Mouse (Mus musculus): ENCODE measurements at regions not wholly inside any gene's neighbourhood (a gene's known extent, or its start where the extent isn't known, plus 50 kb on each side); places are given as distances from the start of the nearest gene placed in this dataset.

GRCm38 (mm10) chr11:20475629-20476028 lies 67.4 kb upstream of the Sertad2 start:
- TF ChIP-seq MAX (IDR thresholded peaks at IDR 0.05; ENCODE audit: low read depth): no peak
- no peak for TF ChIP-seq SRF (IDR thresholded peaks at IDR 0.05; ENCODE audit: control insufficient read depth, insufficient read length, low read depth)
- TF ChIP-seq E2F4 (IDR thresholded peaks at IDR 0.05; ENCODE audit: insufficient read depth): no peak
- no peak for TF ChIP-seq POLR2A (IDR thresholded peaks at IDR 0.05; ENCODE audit: insufficient read length, low read depth)
- TF ChIP-seq TCF3 (IDR thresholded peaks at IDR 0.05; ENCODE audit: insufficient read length, low read depth): no peak
- TF ChIP-seq POLR2AphosphoS2 (IDR thresholded peaks at IDR 0.05; ENCODE audit: insufficient read length, low read depth): no peak
- no peak for TF ChIP-seq USF1 (IDR thresholded peaks at IDR 0.05; ENCODE audit: low read depth)
- no peak for TF ChIP-seq TCF12 (IDR thresholded peaks at IDR 0.05; ENCODE audit: insufficient read depth, poor library complexity, severe bottlenecking)
- TF ChIP-seq CEBPB (IDR thresholded peaks at IDR 0.05; ENCODE audit: insufficient read depth, poor library complexity, severe bottlenecking): no peak
- no peak for TF ChIP-seq MYOG (IDR thresholded peaks at IDR 0.05; ENCODE audit: control insufficient read depth in 1 of 3, insufficient read depth in 1 of 3, insufficient read length in 2 of 3, low read depth in 2 of 3)

All from myocyte (in vitro differentiated cells).